Mouse (Mus musculus) G1E (cell line): Measurements from ENCODE around the gene Rab3il1. TPM values are rescaled to one million over a fixed set of nuclear protein-coding genes. Genes with fewer than 3 reads are reported as not detected.

Source experiments
- ATAC-seq: 2 replicates; pipeline ENCODE4 v1.8.0; 2016; ENCODE audit warnings: mild to moderate bottlenecking; ENCODE audit not compliant: insufficient number of reproducible peaks, poor library complexity, low FRiP score, severe bottlenecking; ENCODE audit errors: extremely low read depth
- DNase-seq: peaks from one replicate; pipeline ENCODE4 v3.0.0; 2012; ENCODE audit warnings: low spot score
- H3K27me3 ChIP-seq: 2 replicates; pipeline ENCODE4 v1.6.1; 2012; ENCODE audit warnings: mild to moderate bottlenecking, low read length, inconsistent platforms; ENCODE audit not compliant: insufficient read depth
- H3K36me3 ChIP-seq: replicated peaks from 2 replicates; pipeline ENCODE3; 2012; ENCODE audit warnings: mild to moderate bottlenecking, inconsistent platforms
- H3K4me1 ChIP-seq: 2 replicates; pipeline ENCODE4 v1.6.1; 2012; ENCODE audit warnings: low read depth, low read length, inconsistent platforms, mixed read lengths; ENCODE audit not compliant: insufficient read depth
- H3K4me3 ChIP-seq: 2 replicates; pipeline ENCODE4 v1.5.1; 2012; ENCODE audit warnings: low read depth, mild to moderate bottlenecking, inconsistent platforms, low read length, moderate library complexity, mixed read lengths
- H3K9me3 ChIP-seq: replicated peaks from 2 replicates; pipeline ENCODE4 v1.6.1; 2012; ENCODE audit warnings: inconsistent platforms
- CTCF ChIP-seq: IDR thresholded peaks from 2 replicates; pipeline ENCODE4 v1.5.1; 2012; ENCODE audit warnings: low read depth, low read length, inconsistent platforms, mixed read lengths
- GATA1 ChIP-seq: IDR thresholded peaks from 2 replicates; pipeline ENCODE4 v1.6.1; 2012; ENCODE audit warnings: borderline replicate concordance, low read length, inconsistent platforms, mixed read lengths
- GATA2 ChIP-seq: IDR thresholded peaks from 2 replicates; pipeline ENCODE4 v1.6.1; 2012; ENCODE audit warnings: low read depth, low read length, inconsistent platforms, borderline replicate concordance
- POLR2AphosphoS5 ChIP-seq: IDR thresholded peaks from 2 replicates; pipeline ENCODE4 v1.6.1; 2012; ENCODE audit warnings: low read depth, low read length, inconsistent platforms; ENCODE audit not compliant: insufficient replicate concordance
- TAL1 ChIP-seq: conservative IDR thresholded peaks from 2 replicates; pipeline ENCODE4 v1.6.1; 2012; ENCODE audit warnings: low read depth, low read length, inconsistent platforms, mixed read lengths
- polyA plus RNA-seq: library from polyadenylated mRNA; stranded (reverse); fragments of >175 nt; gene quantifications from 2 replicates; pipeline ENCODE4 v1.2.3, GENCODE M21; 2012
- total RNA-seq, 2 experiments: library from RNA; stranded (forward) in 1 of 2; stranded (reverse) in 1 of 2; fragments of 200-1000 nt in 1 of 2; fragments of >200 nt in 1 of 2; fragmentation: Nextera tagmentation in 1 of 2; gene quantifications; 2 replicates each; pipeline ENCODE4 v1.2.3; 2014 to 2017

Gene Rab3il1
- total and polyA plus RNA-seq, 3 experiments = 2.7 to 25.4 (median 4.2) TPM

DNA sequence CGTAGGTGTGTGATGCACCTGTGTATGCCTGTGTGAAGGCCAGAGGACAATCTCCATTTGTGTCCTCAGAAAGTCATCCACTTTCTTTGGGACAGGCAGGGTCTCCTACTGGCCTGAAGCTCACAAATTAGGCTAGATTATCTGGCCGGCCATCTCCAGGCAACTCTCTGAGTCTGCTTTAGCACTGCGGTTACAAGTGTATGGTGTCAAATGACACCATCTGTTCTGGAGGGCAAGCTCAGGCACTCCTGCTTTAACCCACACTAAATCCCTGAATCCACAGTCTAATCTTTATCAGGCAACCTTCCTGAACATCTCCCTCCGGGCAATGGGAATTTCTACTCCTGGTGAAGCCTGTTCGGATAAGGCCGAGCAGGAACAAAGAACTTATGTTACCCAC is 14.3 kb upstream of the Rab3il1 start:
- TF ChIP-seq TAL1 (peak; percentile 49), CTCF (no peak), GATA1 (no peak), POLR2AphosphoS5 (peak; percentile 28; the same call in 1 of the 2 replicates), GATA2 (peak; percentile 86; the same call in 1 of the 2 replicates)
- H3K36me3 ChIP-seq = peaks cover 35% of the 10 kb centered on the region
- no peak overlapping the region; the same call in 1 of the 2 replicates for H3K4me3 ChIP-seq
- ATAC-seq = no peak; the same call in 1 of the 2 replicates
- peaks cover 80% of the 10 kb centered on the region for H3K4me1 ChIP-seq
- no peaks in the 10 kb centered on the region for H3K27me3 ChIP-seq
- H3K9me3 ChIP-seq = no peaks in the 10 kb centered on the region
- DNase-seq = no peak

DNA sequence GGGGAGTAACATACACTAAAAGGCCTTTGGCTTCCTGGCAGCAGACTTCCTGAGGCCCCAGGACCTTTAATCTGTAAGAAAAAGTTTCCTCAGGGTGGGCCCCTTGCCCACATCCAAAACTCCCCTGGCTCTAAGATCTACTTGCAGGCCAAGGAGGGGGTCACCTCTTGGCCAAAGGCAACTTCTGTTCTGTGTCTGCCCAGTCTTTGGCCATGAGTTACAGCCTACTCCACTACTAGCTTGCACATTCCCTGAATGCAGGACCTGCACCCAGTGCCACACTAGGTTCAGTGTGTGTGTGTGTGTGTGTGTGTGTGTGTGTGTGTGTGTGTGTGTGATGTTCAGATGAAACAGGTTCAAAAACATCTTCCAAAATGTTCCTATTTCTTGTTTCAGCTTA is 13.9 kb upstream of the Rab3il1 start:
- ATAC-seq (no peak), DNase-seq (no peak)
- H3K27me3 ChIP-seq = no peaks in the 10 kb centered on the region
- peaks cover 35% of the 10 kb centered on the region for H3K36me3 ChIP-seq
- peaks cover 83% of the 10 kb centered on the region for H3K4me1 ChIP-seq
- no peak overlapping the region; the same call in 1 of the 2 replicates for H3K4me3 ChIP-seq
- TF ChIP-seq TAL1 (no peak), GATA2 (no peak), CTCF (no peak), POLR2AphosphoS5 (0 out of 2 replicates have a peak, but pooled peaks have one; percentile 13), GATA1 (no peak)
- no peaks in the 10 kb centered on the region for H3K9me3 ChIP-seq

DNA sequence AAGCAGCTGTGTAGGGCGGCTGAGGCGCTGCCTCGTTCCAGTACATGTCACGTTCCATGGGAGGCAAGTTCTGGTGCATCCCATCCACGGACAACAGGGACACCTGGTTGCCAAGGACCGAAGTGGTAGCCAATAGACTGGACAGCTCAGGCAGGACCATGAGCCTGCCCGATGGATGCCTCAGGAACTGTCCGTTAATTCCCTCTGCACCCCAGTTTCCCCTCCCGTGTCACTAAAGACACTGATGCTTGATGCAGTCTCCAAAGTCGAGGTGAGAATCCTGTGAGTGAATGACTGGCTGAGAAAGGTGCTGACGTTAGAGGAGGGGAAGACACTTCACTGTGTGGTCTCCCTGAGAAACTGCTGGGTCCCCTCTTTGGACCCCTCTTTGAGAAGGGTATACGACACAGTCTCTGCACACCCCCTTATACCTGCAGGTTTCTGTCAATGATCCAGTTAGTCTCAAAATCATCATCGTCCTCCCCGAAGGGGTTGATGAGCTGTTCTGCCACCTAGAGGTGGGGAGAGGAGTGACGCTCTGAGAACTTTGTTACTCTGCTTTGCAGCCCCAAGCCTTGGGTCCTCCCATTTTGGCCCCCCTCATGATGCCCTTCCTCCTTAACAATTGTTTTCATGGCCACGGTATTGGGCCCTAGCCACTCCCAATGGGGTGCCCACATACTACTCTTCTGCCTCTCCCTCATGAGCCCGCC is 12.1 kb upstream of the Rab3il1 start:
- ATAC-seq = peak; percentile 37; the same call in 1 of the 2 replicates
- TF ChIP-seq CTCF (peak; percentile 65), TAL1 (no peak)
- no peak for DNase-seq
- Histone ChIP-seq H3K36me3 (peaks cover 22% of the 10 kb centered on the region), H3K9me3 (no peaks in the 10 kb centered on the region), H3K4me3 (peak overlapping the region; percentile 64; the same call in 1 of the 2 replicates), H3K4me1 (peaks cover 93% of the 10 kb centered on the region), H3K27me3 (no peaks in the 10 kb centered on the region)

DNA sequence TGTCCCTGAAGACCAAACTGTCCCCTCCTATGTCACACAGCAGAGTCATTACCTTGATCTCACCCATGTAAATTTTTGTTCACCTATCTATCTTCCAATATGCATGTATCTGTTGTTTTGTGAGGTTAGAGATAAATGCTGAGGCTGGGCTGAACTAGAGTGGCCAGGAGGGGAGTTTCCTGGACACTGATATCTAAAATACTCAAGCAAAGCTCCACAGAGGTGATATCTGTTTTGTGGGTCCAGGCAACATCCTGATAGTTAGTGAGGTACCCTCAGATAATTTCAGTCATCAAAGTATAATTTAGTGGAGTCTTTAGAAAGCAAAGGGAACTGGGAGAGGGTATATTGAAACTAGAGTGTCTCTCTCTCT is 11.6 kb upstream of the Rab3il1 start:
- no peaks in the 10 kb centered on the region for H3K9me3 ChIP-seq
- H3K4me3 ChIP-seq = peak overlapping the region; percentile 64; the same call in 1 of the 2 replicates
- H3K27me3 ChIP-seq = no peaks in the 10 kb centered on the region
- peaks cover 17% of the 10 kb centered on the region for H3K36me3 ChIP-seq
- peaks cover 92% of the 10 kb centered on the region for H3K4me1 ChIP-seq
- TF ChIP-seq GATA1 (no peak), TAL1 (peak; percentile 36; the same call in 1 of the 2 replicates)
- ATAC-seq (peak; percentile 15; the same call in 1 of the 2 replicates), DNase-seq (no peak)

DNA sequence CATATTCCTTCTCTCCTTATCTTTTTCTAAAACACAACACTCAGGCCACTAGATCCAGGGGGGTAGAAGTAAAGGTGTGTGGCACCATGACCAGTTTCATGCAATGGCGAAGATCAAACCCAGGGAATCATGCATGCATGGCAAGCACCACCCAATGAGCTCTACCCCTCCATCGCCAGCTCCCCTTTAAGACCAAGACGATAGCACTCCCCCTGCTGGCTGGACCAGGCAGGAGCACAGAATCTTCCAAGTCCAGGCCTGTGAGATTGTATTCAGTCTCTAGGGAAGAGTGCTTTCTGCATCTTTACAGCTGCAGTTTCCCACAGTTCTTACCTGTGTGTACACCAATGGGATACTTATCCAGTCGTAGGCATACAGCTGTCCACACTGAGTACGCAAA is 10.2 kb upstream of the Rab3il1 start:
- H3K4me1 ChIP-seq = peaks cover 79% of the 10 kb centered on the region

DNA sequence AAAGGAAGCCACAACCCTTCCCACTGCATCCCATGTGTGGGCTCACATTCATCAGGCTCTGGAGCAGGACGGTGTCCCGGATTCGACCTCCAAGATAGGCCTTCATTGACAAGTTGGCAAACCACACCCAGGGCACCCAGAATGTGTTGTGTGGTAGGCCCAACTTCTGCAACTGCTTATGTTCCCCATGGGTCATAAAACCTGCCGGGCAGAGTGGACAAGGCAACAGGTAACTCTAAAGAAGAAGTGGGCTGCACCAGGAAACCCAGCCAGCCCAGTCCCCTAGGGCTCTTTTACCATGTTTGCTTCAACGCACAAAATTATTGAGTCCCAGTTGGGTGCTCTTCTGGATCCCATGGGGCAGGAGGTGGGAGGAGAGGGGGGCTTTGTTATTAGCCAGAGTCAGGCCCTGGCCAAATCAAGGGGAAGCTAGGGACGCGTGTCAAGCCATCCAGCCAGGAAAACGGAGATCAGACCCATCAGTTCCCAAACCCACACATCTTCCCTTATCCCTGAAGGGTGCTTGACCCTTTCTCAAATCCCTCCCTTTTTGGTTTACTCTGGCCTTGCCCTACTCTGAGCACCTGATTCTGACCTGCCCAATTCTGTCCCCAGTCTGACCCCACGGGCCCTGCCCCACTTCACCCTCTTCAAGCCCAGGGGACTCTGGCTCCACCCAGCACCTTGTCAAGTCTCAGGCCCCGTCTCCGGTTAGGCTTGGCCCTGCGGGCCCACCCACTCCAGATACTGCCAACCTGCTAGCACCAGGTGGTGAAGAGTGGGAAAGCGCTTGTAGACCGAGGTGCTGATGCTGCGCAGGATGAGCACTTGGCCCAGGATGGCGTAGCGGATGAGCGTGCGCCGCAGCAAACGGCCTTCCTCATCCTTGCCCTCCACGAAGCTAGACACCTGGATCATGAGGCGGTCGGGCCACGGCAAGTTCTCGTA is 9.2 kb upstream of the Rab3il1 start:
- ATAC-seq (no peak), DNase-seq (no peak)
- Histone ChIP-seq H3K36me3 (no peaks in the 10 kb centered on the region), H3K4me3 (peak overlapping the region; percentile 62; the same call in 1 of the 2 replicates), H3K27me3 (peaks cover 4% of the 10 kb centered on the region; the same call in 1 of the 2 replicates), H3K4me1 (peaks cover 80% of the 10 kb centered on the region), H3K9me3 (no peaks in the 10 kb centered on the region)
- TF ChIP-seq GATA1 (no peak), GATA2 (no peak), POLR2AphosphoS5 (no peak), TAL1 (no peak), CTCF (no peak)

More for the DNA sequence above, 10.2 kb upstream of the Rab3il1 start:
- Histone ChIP-seq H3K27me3 (no peaks in the 10 kb centered on the region), H3K4me3 (no peak overlapping the region; the same call in 1 of the 2 replicates), H3K9me3 (no peaks in the 10 kb centered on the region), H3K36me3 (peaks cover 3% of the 10 kb centered on the region)
- DNase-seq (peak; percentile 57), ATAC-seq (no peak)
- peak; percentile 86 for TF ChIP-seq CTCF
- TF ChIP-seq GATA1 = no peak
